Mouse (Mus musculus) heart, postnatal 25 days (tissue): ENCODE measurements around the gene Raet1e. TPM values are rescaled to one million over a fixed set of nuclear protein-coding genes. Genes with fewer than 3 reads are reported as not detected.
"Not testable (repeated sequence)": the region's sequence is repeated elsewhere in the genome, so short reads cannot be mapped to it uniquely, and the experiment has no call there.

Experiments
- DNase-seq: peaks from one replicate; pipeline ENCODE4 v3.0.0; 2022; ENCODE audit warnings: low spot score
- intact Hi-C: fragments of 180-260 bp; cut with DNase I; formaldehyde crosslinking; loops from one replicate; pipeline ENCODE4 v1.15.1; 2025
- total RNA-seq, 2 experiments: library from RNA; stranded (reverse); gene quantifications; 2 replicates each; pipeline ENCODE4 v1.2.3; 2021

The Raet1e gene
- total RNA-seq, 2 experiments from 2014 or later: not detected

GRCm38 (mm10) chr10:22163705-22164583 is 5.6 kb downstream of the Raet1e start:
- not testable (repeated sequence) for DNase-seq
- intact Hi-C loops: loop anchor here (2.0 kb wide), 1 partner anchor 127 kb away; no protein-coding TSS in a partner anchor

- intact Hi-C loops, DNase-seq: not testable (repeated sequence)
Observed at GRCm38 (mm10) chr10:22165328-22166003, 7.1 kb downstream of the Raet1e start.

GRCm38 (mm10) chr10:22166025-22166424 is 7.7 kb downstream of the Raet1e start:
- intact Hi-C loops, DNase-seq: not testable (repeated sequence)

GRCm38 (mm10) chr10:22167061-22167460 is 8.7 kb downstream of the Raet1e start:
- intact Hi-C loops, DNase-seq: not testable (repeated sequence)

- intact Hi-C loops, DNase-seq: not testable (repeated sequence)
Observed at GRCm38 (mm10) chr10:22169116-22169515, 10.7 kb downstream of the Raet1e start.

GRCm38 (mm10) chr10:22172431-22173334 is 14.3 kb downstream of the Raet1e start:
- DNase-seq, intact Hi-C loops: not testable (repeated sequence)

- intact Hi-C loops: not testable (repeated sequence)
Observed at GRCm38 (mm10) chr10:22173335-22174189, 15.2 kb downstream of the Raet1e start.

GRCm38 (mm10) chr10:22174190-22174487 is 15.8 kb downstream of the Raet1e start:
- intact Hi-C loops: not testable (repeated sequence)

More at GRCm38 (mm10) chr10:22173335-22174189, 15.2 kb downstream of the Raet1e start:
- DNase-seq: not testable (repeated sequence)

GRCm38 (mm10) chr10:22176515-22176914 is 18.1 kb downstream of the Raet1e start:
- intact Hi-C loops, DNase-seq: not testable (repeated sequence)

More at GRCm38 (mm10) chr10:22174190-22174487, 15.8 kb downstream of the Raet1e start:
- DNase-seq: not testable (repeated sequence)

GRCm38 (mm10) chr10:22191035-22191434 is 32.7 kb downstream of the Raet1e start:
- DNase-seq, intact Hi-C loops: not testable (repeated sequence)

- DNase-seq, intact Hi-C loops: not testable (repeated sequence)
Observed at GRCm38 (mm10) chr10:22201352-22201751, 43.0 kb downstream of the Raet1e start.

GRCm38 (mm10) chr10:22202784-22203583 is 44.6 kb downstream of the Raet1e start:
- DNase-seq, intact Hi-C loops: not testable (repeated sequence)

- DNase-seq, intact Hi-C loops: not testable (repeated sequence)
Observed at GRCm38 (mm10) chr10:22206443-22206842, 48.1 kb downstream of the Raet1e start.

GRCm38 (mm10) chr10:22212012-22212696 is 53.8 kb downstream of the Raet1e start:
- intact Hi-C loops, DNase-seq: not testable (repeated sequence)

GRCm38 (mm10) chr10:22223474-22224349 is 65.3 kb downstream of the Raet1e start:
- DNase-seq, intact Hi-C loops: not testable (repeated sequence)

- intact Hi-C loops: no loop called here
- no peak for DNase-seq
Observed at GRCm38 (mm10) chr10:22265060-22265459, 106.7 kb downstream of the Raet1e start.
